Mouse (Mus musculus) heart, embryonic 14.5 days (tissue): Measurements from ENCODE around the gene Ftcd. TPM values are rescaled to one million over a fixed set of nuclear protein-coding genes. Genes with fewer than 3 reads are reported as not detected.

Experiments used
- ATAC-seq: fragments of 200-750 bp; cut with Nextera tagmentation; 2 replicates; pipeline ENCODE4 v1.8.0; 2017; ENCODE audit warnings: low read depth, moderate TSS enrichment; ENCODE audit not compliant: insufficient number of reproducible peaks, insufficient read depth, low FRiP score
- H3K27ac ChIP-seq, 2 experiments: fragments of 200-500 bp in 1 of 2; fragments of 300-500 bp in 1 of 2; sonication (generic) in 1 of 2; replicated peaks in 1 of 2; 2 replicates each; pipeline ENCODE4 v1.5.1; 2012 to 2014; ENCODE audit warnings: low read depth in 2 of 2, low read length in 2 of 2, control low read depth in 1 of 2, mild to moderate bottlenecking in 1 of 2, mixed read lengths in 1 of 2; ENCODE audit not compliant: control insufficient read depth in 1 of 2, insufficient read depth in 1 of 2
- H3K27me3 ChIP-seq: fragments of 300-500 bp; sonication (generic); 2 replicates; pipeline ENCODE4 v1.6.1; 2014; ENCODE audit warnings: mild to moderate bottlenecking, low read length, control low read depth; ENCODE audit not compliant: control insufficient read depth, insufficient read depth
- H3K36me3 ChIP-seq: fragments of 300-500 bp; sonication (generic); 2 replicates; pipeline ENCODE4 v1.6.1; 2014; ENCODE audit warnings: mild to moderate bottlenecking, control low read depth, low read length, mixed read lengths; ENCODE audit not compliant: control insufficient read depth, insufficient read depth
- H3K4me1 ChIP-seq, 2 experiments: fragments of 200-500 bp in 1 of 2; fragments of 300-500 bp in 1 of 2; sonication (generic) in 1 of 2; 2 replicates each; pipeline ENCODE4 v1.6.1; 2012 to 2014; ENCODE audit warnings: low read length in 2 of 2, control low read depth in 1 of 2, mixed read lengths in 1 of 2; ENCODE audit not compliant: control insufficient read depth in 2 of 2, insufficient read depth in 2 of 2
- H3K4me2 ChIP-seq: fragments of 300-500 bp; sonication (generic); 2 replicates; pipeline ENCODE4 v1.6.1; 2014; ENCODE audit warnings: mild to moderate bottlenecking, low read length
- H3K4me3 ChIP-seq, 2 experiments: fragments of 200-500 bp in 1 of 2; fragments of 300-500 bp in 1 of 2; sonication (generic) in 1 of 2; 2 replicates each; pipeline ENCODE4 v1.5.1; 2012 to 2014; ENCODE audit warnings: low read length in 2 of 2, mild to moderate bottlenecking in 2 of 2, control low read depth in 1 of 2, low read depth in 1 of 2, moderate library complexity in 1 of 2; ENCODE audit not compliant: control insufficient read depth in 1 of 2, insufficient read depth in 1 of 2
- H3K9ac ChIP-seq: fragments of 300-500 bp; sonication (generic); 2 replicates; pipeline ENCODE4 v1.6.1; 2014; ENCODE audit warnings: mild to moderate bottlenecking, low read length
- H3K9me3 ChIP-seq: fragments of 300-500 bp; sonication (generic); 2 replicates; pipeline ENCODE4 v1.6.1; 2016; ENCODE audit warnings: low read length, control low read depth; ENCODE audit not compliant: control insufficient read depth
- WGBS: fragments of 180-500 bp; shearing (Covaris S2); extraction: QIAGEN DNeasy Blood & Tissue Kit; methylation state at CpG from one replicate; pipeline ENCODE4 v1.1.7; 2014; 5-methylcytosine and 5-hydroxymethylcytosine counted together
- polyA plus RNA-seq: library from polyadenylated mRNA; unstranded; fragments of >200 nt; fragmentation: Nextera tagmentation; extraction: Ambion mirVana; gene quantifications from 2 replicates; pipeline ENCODE4 v1.2.1, GENCODE M21; 2014

Gene Ftcd
- polyA plus RNA-seq, 1 experiment from 2014 or later = 2.4 TPM

GRCm38 (mm10) chr10:76542636-76543375 lies 32.6 kb upstream of the Ftcd start:
- ATAC-seq = no peak
- no peaks in the 10 kb centered on the region for H3K4me1 ChIP-seq
- H3K27ac ChIP-seq = no peak overlapping the region
- no peaks in the 10 kb centered on the region for H3K9me3 ChIP-seq
- H3K27me3 ChIP-seq = no peaks in the 10 kb centered on the region
- H3K4me2 ChIP-seq = no peak overlapping the region
- no peak overlapping the region for H3K4me3 ChIP-seq
- H3K9ac ChIP-seq = no peak overlapping the region
- 79% methylated on average over 10 of the region's 10 CpGs for WGBS
- H3K36me3 ChIP-seq = peaks cover 97% of the 10 kb centered on the region

GRCm38 (mm10) chr10:76546566-76546965 lies 28.9 kb upstream of the Ftcd start:
- Histone ChIP-seq H3K9me3 (no peaks in the 10 kb centered on the region), H3K4me1 (no peaks in the 10 kb centered on the region), H3K36me3 (peaks cover 98% of the 10 kb centered on the region), H3K4me2 (no peak overlapping the region), H3K4me3 (no peak overlapping the region), H3K27me3 (no peaks in the 10 kb centered on the region), H3K27ac (no peak overlapping the region), H3K9ac (no peak overlapping the region)
- WGBS = 87% methylated on average over 8 of the region's 8 CpGs
- no peak for ATAC-seq

- H3K4me3 ChIP-seq = no peak overlapping the region
- H3K27me3 ChIP-seq = no peaks in the 10 kb centered on the region
- H3K36me3 ChIP-seq = peaks cover 97% of the 10 kb centered on the region
- no peaks in the 10 kb centered on the region for H3K9me3 ChIP-seq
- no peak overlapping the region for H3K9ac ChIP-seq
- WGBS = 90% methylated on average over 8 of the region's 8 CpGs
- H3K4me1 ChIP-seq = no peaks in the 10 kb centered on the region
- H3K27ac ChIP-seq = no peak overlapping the region
- no peak overlapping the region for H3K4me2 ChIP-seq
- ATAC-seq = no peak
These were observed 27.2 kb upstream of the Ftcd start for GRCm38 (mm10) chr10:76548218-76548617.

GRCm38 (mm10) chr10:76550458-76550857 lies 25.0 kb upstream of the Ftcd start:
- Histone ChIP-seq H3K4me2 (no peak overlapping the region), H3K4me3 (no peak overlapping the region), H3K9me3 (no peaks in the 10 kb centered on the region), H3K36me3 (peaks cover 92% of the 10 kb centered on the region), H3K27me3 (no peaks in the 10 kb centered on the region), H3K9ac (no peak overlapping the region), H3K27ac (no peak overlapping the region), H3K4me1 (no peaks in the 10 kb centered on the region)
- 85% methylated on average over 5 of the region's 5 CpGs for WGBS
- ATAC-seq = no peak

- Histone ChIP-seq H3K27ac (no peak overlapping the region), H3K4me2 (no peak overlapping the region), H3K36me3 (peaks cover 81% of the 10 kb centered on the region), H3K9ac (no peak overlapping the region), H3K27me3 (no peaks in the 10 kb centered on the region), H3K4me1 (no peaks in the 10 kb centered on the region), H3K9me3 (no peaks in the 10 kb centered on the region), H3K4me3 (no peak overlapping the region)
- no peak for ATAC-seq
- WGBS = 80% methylated on average over 3 of the region's 3 CpGs
These were observed 23.9 kb upstream of the Ftcd start for GRCm38 (mm10) chr10:76551556-76551955.

- Histone ChIP-seq H3K27me3 (no peaks in the 10 kb centered on the region), H3K27ac (no peak overlapping the region), H3K9me3 (no peaks in the 10 kb centered on the region), H3K4me2 (no peak overlapping the region), H3K9ac (no peak overlapping the region), H3K36me3 (peaks cover 57% of the 10 kb centered on the region), H3K4me1 (no peaks in the 10 kb centered on the region), H3K4me3 (no peak overlapping the region)
- 87% methylated on average over 5 of the region's 5 CpGs for WGBS
- ATAC-seq = no peak
These were observed 21.4 kb upstream of the Ftcd start for GRCm38 (mm10) chr10:76554061-76554460.

- Histone ChIP-seq H3K27me3 (no peaks in the 10 kb centered on the region), H3K9me3 (no peaks in the 10 kb centered on the region), H3K4me2 (no peak within 1 kb of the TSS), H3K36me3 (no peaks in the 10 kb centered on the region), H3K4me3 (no peak within 1 kb of the TSS), H3K9ac (no peak within 1 kb of the TSS), H3K4me1 (no peaks in the 10 kb centered on the region), H3K27ac (no peak within 1 kb of the TSS)
- WGBS = 81% methylated on average over 10 of the region's 10 CpGs
- ATAC-seq = no peak
These were observed 13.5 kb upstream of the Ftcd start, which contains the start of gene Spatc1l for GRCm38 (mm10) chr10:76561972-76562371. Gene Spatc1l (plus strand): TSS chr10:76562272.
